Mouse (Mus musculus): ENCODE results near the gene Lrig3. TPM values are rescaled to one million over a fixed set of nuclear protein-coding genes. Genes with fewer than 3 reads are reported as not detected.

The Lrig3 gene
- 12.0 and 12.1 TPM in 2 replicates for polyA plus RNA-seq (2014; fragmentation: Nextera tagmentation; extraction: Ambion mirVana)

DNA sequence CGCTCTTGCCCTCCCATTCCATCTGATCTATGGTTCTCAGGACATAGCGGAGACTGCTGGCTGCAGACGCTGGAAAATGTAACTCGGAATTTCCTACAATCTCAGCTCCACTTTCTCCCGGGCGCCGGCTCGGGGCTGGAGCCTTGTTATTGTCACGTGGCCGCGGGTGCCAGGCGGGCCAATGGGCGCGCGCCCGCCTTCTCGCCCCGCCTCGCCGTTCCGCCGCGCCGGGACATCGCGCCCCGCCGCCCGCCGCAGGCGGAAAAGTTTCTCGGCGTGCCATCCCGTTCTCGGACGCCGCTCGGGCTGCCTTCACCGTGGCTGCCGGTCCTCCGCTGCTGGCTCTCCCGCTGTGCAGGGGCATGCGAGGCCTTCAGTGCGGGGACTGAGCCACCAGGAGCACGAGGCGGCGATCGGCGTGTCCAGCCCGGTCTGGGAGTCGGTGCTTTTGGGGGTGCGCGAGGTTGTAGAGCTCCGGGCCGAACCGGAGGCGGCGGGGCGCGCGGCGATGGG is at the start of gene Lrig3:
Gene Lrig3, plus strand, starts transcription at position 201 of the 513 bp plus-strand sequence.
- DNase-seq = peak; percentile 95
- WGBS = under 1% methylated on average over 58 of the region's 62 CpGs
- peak; percentile 83 for ATAC-seq (ENCODE audit: insufficient read depth)
- Histone ChIP-seq H3K36me3 (ENCODE audit: insufficient read depth) (no peaks in the 10 kb centered on the region), H3K4me1 (ENCODE audit: insufficient read depth) (peaks cover 5% of the 10 kb centered on the region; the same call in 1 of the 2 replicates), H3K9ac (peak within 1 kb of the TSS; percentile 94), H3K27me3 (ENCODE audit: insufficient read depth, low read length) (no peaks in the 10 kb centered on the region), H3K27ac (ENCODE audit: low read depth) (peak within 1 kb of the TSS; percentile 92), H3K9me3 (ENCODE audit: low read depth, low read length) (no peaks in the 10 kb centered on the region), H3K4me3 (ENCODE audit: low read depth, low read length) (peak within 1 kb of the TSS; percentile 87), H3K4me2 (peak within 1 kb of the TSS; percentile 73)
- no peak for TF ChIP-seq CTCF (IDR thresholded peaks at IDR 0.05; ENCODE audit: low read depth)

DNA sequence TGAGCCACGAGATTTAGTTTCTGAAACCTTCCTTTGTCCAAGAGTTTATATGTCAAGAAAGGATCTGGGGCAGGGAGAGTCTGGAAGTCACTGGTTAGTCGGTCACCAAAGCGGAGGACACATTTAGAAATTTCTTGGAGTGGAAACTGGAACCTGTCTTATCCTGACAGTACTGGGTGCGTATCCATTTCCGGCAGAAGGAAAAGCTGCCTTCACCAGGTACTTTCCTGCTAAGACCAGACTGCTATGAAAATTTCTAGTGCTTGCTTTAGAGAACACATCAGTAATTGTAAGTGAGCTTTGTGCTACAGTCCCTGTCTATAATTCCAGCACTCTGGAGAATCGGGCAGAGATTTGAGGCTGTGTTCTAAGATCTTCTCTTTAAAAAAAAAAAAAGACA is 49.2 kb upstream of the Lrig3 start:
- DNase-seq (peak; percentile 9), ATAC-seq (ENCODE audit: insufficient read depth) (no peak)
- Histone ChIP-seq H3K27me3 (ENCODE audit: insufficient read depth, low read length) (no peaks in the 10 kb centered on the region), H3K9me3 (ENCODE audit: low read depth, low read length) (no peaks in the 10 kb centered on the region), H3K9ac (no peak overlapping the region), H3K4me3 (ENCODE audit: low read depth, low read length) (no peak overlapping the region), H3K4me1 (ENCODE audit: insufficient read depth) (no peaks in the 10 kb centered on the region), H3K27ac (ENCODE audit: low read depth) (no peak overlapping the region), H3K36me3 (ENCODE audit: insufficient read depth) (no peaks in the 10 kb centered on the region), H3K4me2 (no peak overlapping the region; the same call in 1 of the 2 replicates)
- TF ChIP-seq CTCF (IDR thresholded peaks at IDR 0.05; ENCODE audit: low read depth) = no peak
- 36% methylated on average over 6 of the region's 6 CpGs for WGBS

DNA sequence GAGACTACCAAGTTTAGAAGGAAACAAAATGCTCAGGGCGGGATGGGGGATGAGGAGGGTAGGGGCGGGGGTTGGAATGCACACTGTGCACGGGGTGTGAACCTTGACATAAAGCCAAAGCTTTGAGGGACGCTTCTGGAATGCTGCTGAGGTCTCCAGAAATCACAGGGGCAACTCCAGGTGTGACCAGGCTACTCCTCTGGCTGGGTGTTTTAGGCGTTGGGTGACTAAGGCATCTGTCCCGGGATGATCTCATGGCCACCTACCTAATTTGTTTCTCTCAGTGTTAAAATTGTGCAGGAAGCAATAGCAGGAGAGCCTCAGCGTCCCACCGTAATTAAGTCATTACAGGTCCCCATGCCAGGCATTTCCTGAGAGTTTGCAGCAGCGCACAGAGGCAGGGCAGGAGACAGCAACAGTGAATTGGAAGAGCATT is 48.5 kb upstream of the Lrig3 start:
- Histone ChIP-seq H3K4me1 (ENCODE audit: insufficient read depth) (no peaks in the 10 kb centered on the region), H3K4me3 (ENCODE audit: low read depth, low read length) (no peak overlapping the region), H3K9me3 (ENCODE audit: low read depth, low read length) (no peaks in the 10 kb centered on the region), H3K27ac (ENCODE audit: low read depth) (no peak overlapping the region), H3K36me3 (ENCODE audit: insufficient read depth) (no peaks in the 10 kb centered on the region), H3K9ac (no peak overlapping the region), H3K4me2 (peak overlapping the region; percentile 44), H3K27me3 (ENCODE audit: insufficient read depth, low read length) (no peaks in the 10 kb centered on the region)
- no peak for TF ChIP-seq CTCF (IDR thresholded peaks at IDR 0.05; ENCODE audit: low read depth)
- WGBS = 11% methylated on average over 9 of the region's 9 CpGs
- ATAC-seq (ENCODE audit: insufficient read depth) (peak; percentile 74; the same call in 1 of the 2 replicates), DNase-seq (peak; percentile 48)

DNA sequence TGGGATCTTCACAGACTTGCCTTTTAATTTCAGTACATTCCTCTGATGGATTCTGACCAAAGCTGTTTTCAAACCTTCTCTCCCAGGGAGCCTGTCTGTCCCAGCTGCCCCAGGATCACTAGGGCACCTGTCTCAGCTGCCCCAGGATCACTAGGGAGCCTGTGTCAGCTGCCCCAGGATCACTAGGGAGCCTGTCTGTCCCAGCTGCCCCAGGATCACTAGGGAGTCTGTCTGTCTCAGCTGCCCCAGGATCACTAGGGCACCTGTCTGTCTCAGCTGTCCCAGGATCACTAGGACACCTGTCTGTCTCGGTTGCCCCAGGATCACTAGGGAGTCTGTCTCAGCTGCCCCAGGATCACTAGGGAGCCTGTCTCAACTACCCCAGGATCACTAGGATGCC is 47.0 kb upstream of the Lrig3 start:
- H3K36me3 ChIP-seq (ENCODE audit: insufficient read depth) = no peaks in the 10 kb centered on the region
- no peak overlapping the region for H3K9ac ChIP-seq
- no peak overlapping the region for H3K4me3 ChIP-seq (ENCODE audit: low read depth, low read length)
- DNase-seq (no peak), ATAC-seq (ENCODE audit: insufficient read depth) (no peak)
- H3K9me3 ChIP-seq (ENCODE audit: low read depth, low read length) = no peaks in the 10 kb centered on the region
- H3K4me2 ChIP-seq = no peak overlapping the region
- WGBS = 75% methylated on average over 1 of the region's 1 CpGs
- H3K27me3 ChIP-seq (ENCODE audit: insufficient read depth, low read length) = no peaks in the 10 kb centered on the region
- TF ChIP-seq CTCF (IDR thresholded peaks at IDR 0.05; ENCODE audit: low read depth) = no peak
- H3K27ac ChIP-seq (ENCODE audit: low read depth) = no peak overlapping the region
- no peaks in the 10 kb centered on the region for H3K4me1 ChIP-seq (ENCODE audit: insufficient read depth)

DNA sequence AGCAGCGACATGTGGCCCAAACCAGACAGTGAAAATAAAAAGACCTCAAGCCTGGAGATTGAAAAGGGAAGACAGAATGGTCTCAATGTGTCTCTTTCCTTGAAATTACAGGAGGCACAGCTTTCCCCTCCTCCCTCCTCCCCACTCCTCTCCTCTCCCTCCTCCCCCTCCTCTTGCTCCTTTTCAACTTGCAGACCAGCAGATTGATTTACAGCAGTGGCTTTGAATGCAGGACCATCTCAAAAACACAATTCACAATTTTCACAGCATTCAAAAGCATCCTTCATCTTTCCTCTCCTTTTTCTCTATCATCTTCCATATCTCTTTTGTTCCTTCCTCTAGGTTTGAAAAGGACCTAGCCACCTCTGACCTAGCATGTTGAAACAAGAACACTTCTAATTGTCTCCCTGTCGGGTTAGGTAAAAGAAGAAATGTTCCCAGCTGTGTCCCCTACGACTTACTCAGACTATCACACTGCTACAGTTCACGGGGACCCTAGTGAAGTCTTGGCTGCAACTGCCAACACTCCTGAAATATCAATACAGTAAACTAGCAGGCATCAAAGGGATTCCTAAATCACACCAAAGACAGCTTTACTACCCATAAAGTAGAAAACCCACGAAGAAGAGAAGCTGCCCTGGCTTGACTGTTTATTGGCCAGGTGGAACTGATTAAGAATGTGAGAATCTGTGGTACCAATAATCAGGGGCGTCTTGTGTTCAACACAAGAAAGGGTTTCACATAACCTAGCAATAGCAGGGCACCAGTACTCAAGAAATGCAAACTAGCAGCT is 44.1 kb upstream of the Lrig3 start:
- ATAC-seq (ENCODE audit: insufficient read depth) = no peak

DNA sequence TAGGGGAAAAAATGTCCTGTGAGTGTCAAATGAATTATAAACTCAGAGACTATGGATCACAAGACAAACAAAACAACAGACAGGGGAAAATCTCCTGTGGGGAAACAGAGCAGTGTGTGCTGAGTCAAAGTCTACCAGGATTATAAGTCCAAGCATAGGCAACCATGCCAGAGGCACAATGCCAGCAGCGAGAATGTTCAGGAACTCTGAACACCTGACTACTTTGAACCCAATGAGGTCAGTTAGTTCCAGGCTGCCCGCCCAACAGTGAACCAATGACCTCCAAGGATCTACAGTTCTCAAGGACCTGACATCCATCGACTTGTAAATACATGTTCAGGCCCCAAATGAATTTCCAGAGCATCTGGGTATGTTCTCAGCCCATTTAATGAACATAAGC is 36.0 kb upstream of the Lrig3 start:
- H3K9ac ChIP-seq = no peak overlapping the region
- WGBS = 84% methylated on average over 3 of the region's 3 CpGs

More for the DNA sequence above, 44.1 kb upstream of the Lrig3 start:
- H3K9ac ChIP-seq = no peak overlapping the region
- no peaks in the 10 kb centered on the region for H3K36me3 ChIP-seq (ENCODE audit: insufficient read depth)
- no peaks in the 10 kb centered on the region for H3K4me1 ChIP-seq (ENCODE audit: insufficient read depth)
- no peak overlapping the region for H3K4me2 ChIP-seq
- H3K27ac ChIP-seq (ENCODE audit: low read depth) = no peak overlapping the region
- H3K9me3 ChIP-seq (ENCODE audit: low read depth, low read length) = no peaks in the 10 kb centered on the region
- 31% methylated on average over 6 of the region's 6 CpGs for WGBS
- H3K4me3 ChIP-seq (ENCODE audit: low read depth, low read length) = no peak overlapping the region
- H3K27me3 ChIP-seq (ENCODE audit: insufficient read depth, low read length) = no peaks in the 10 kb centered on the region
- TF ChIP-seq CTCF (IDR thresholded peaks at IDR 0.05; ENCODE audit: low read depth) = no peak
- no peak for DNase-seq

DNA sequence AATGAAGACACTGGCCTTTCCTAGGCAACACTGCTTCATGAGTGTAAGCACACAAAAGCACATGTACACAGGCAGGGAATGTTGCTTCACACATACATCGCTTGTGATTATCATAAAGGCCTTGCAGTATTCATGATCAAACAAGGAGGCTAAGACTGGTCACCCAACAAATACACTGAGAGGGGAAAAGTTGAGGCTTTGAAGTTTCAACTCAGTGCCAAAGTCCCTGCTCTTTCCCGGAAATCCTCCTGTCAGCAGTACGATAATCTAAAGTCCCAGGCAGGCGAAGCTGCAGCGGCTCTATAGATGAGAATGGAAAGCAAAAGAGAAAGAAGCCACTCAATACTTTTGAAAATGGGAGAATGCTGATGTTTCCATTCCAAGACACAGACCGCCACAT is 32.6 kb upstream of the Lrig3 start:
- Histone ChIP-seq H3K36me3 (ENCODE audit: insufficient read depth) (no peaks in the 10 kb centered on the region), H3K4me2 (no peak overlapping the region), H3K4me3 (ENCODE audit: low read depth, low read length) (no peak overlapping the region), H3K27ac (ENCODE audit: low read depth) (no peak overlapping the region), H3K27me3 (ENCODE audit: insufficient read depth, low read length) (no peaks in the 10 kb centered on the region), H3K9ac (no peak overlapping the region), H3K9me3 (ENCODE audit: low read depth, low read length) (no peaks in the 10 kb centered on the region), H3K4me1 (ENCODE audit: insufficient read depth) (0 out of 2 replicates have a peak, but pooled peaks cover 6% of the 10 kb centered on the region)
- ATAC-seq (ENCODE audit: insufficient read depth) (no peak), DNase-seq (no peak)
- WGBS = 68% methylated on average over 6 of the region's 6 CpGs
- TF ChIP-seq CTCF (IDR thresholded peaks at IDR 0.05; ENCODE audit: low read depth) = no peak

More for the DNA sequence above, 36.0 kb upstream of the Lrig3 start:
- Histone ChIP-seq H3K27me3 (ENCODE audit: insufficient read depth, low read length) (no peaks in the 10 kb centered on the region), H3K4me2 (no peak overlapping the region), H3K9me3 (ENCODE audit: low read depth, low read length) (no peaks in the 10 kb centered on the region), H3K4me3 (ENCODE audit: low read depth, low read length) (no peak overlapping the region), H3K27ac (ENCODE audit: low read depth) (no peak overlapping the region), H3K4me1 (ENCODE audit: insufficient read depth) (no peaks in the 10 kb centered on the region), H3K36me3 (ENCODE audit: insufficient read depth) (no peaks in the 10 kb centered on the region)
- TF ChIP-seq CTCF (IDR thresholded peaks at IDR 0.05; ENCODE audit: low read depth) = no peak
- DNase-seq = no peak
- no peak for ATAC-seq (ENCODE audit: insufficient read depth)
